Mouse (Mus musculus) T-helper 1 cell (primary cell): ENCODE measurements at regions not wholly inside any gene's neighbourhood (a gene's known extent, or its start where the extent isn't known, plus 50 kb on each side); places are given as distances from the start of the nearest gene placed in this dataset.
"Not testable (repeated sequence)": the region's sequence is repeated elsewhere in the genome, so short reads cannot be mapped to it uniquely, and the experiment has no call there.

Experiments used
- in situ Hi-C: fragments of 300-600 bp; cut with MboI, MseI; formaldehyde crosslinking; loops from one replicate; pipeline ENCODE4 v1.15.1; 2025; ENCODE audit warnings: high pct_unique_total_duplicates

DNA sequence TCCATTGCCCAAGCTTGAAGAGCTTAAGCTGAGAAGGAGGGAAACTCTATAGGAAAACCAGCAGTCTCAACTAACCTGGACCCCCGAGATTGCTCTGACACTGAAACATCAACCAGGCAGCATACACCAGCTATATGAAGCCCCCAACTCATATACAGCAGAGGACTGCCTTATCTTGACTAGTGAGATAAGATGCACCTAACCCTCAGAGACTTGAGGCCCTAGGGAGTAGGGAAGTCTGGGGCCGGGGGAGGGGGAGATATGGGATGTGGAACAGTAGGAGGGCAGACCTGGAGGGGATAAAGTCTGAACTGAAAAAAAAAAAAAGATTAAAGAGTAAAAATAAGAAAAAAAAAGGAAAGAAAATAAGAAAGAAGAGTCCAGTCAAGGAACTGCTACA is 540.5 kb upstream of the Pkdcc start:
- in situ Hi-C loops, result no loop called here

DNA sequence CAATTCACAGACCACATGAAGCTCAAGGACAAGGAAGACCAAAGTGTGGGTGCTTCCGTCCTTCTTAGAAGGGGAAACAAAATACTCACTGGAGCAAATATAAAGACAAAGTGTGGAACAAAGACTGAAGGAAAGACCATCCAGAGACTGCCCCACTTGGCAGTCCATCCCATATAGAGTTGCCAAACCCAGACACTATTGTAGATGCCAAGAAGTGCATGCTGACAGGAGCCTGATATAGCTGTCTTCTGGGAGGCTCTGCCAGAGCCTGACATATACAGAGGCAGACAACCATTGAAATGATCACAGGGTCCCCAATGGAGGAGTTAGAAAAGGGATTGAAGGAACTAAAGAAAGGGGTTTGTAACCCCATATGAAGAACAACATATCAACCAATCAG is 548.5 kb upstream of the Pkdcc start:
- in situ Hi-C loops, result not testable (repeated sequence)

DNA sequence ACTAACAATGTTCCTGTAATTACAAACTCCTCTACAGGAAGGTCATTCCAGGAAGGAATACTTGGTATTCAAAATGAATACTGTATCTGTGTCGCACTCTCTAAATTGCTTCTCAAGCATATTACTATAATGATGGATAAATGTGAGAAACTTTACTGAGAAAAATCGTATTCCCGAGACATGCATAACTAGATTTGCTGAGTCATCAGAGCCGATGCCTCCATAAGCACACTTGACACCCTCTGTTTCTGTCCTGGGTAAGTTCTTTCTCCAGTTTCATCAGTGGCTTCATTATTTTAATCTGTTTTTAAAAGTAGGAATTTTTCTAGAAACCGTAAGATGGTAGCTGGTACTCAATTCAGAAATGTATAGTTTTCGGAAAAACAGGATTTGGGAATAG is 550.7 kb upstream of the Pkdcc start:
- in situ Hi-C loops, result no loop called here

DNA sequence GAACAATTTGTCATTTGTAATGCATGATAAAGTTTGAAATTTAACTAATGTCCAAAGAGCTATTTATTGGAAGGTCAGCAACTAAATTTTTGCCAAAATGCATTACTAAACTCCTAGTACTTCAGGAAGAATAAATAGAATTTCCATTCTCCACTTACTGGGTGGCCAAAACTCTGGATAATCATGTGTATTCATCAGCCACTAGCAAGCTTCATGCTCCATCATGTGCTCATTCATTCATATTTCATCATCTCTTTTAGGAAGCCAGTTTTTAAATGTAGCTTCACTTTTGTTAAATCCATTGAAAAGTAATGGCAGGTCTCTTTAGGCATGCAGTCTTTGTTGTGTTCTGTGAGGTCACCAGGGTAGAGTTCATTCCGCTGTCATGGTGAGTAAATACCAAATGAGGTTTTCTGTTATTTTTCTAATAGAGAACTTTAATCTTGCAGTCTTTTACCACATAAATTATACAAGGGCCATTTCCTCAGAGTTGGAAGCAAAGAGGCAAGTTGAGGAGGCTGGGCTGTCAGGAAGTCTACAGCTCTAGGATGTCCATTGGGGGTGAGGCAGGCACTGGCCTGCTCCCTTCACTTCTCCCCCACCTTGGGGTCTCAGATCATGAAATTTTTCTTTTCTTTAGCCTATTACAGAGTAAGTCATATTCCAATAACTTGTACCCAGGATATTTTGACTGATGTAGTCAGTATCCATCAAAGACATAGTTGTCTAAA is 578.5 kb upstream of the Pkdcc start:
- in situ Hi-C loops, result no loop called here

DNA sequence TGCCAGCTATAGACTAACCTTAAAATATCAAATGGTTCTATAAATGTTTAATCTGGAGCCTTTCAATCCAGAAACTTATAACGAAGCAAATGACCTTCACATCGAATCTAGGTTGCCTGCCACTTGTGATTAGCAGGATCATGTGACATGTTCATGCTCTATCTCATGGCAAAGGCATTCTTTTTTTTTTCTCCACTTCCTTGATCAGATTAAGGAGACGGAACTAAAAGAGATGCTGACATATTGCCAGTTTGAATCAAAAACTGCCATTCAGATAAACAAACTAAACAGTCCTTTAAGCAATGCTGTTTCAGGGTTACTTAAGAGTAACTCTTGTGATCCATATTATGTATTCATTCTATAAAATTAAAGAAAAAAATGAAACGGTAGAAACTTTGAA is 579.2 kb upstream of the Pkdcc start:
- in situ Hi-C loops, result no loop called here

DNA sequence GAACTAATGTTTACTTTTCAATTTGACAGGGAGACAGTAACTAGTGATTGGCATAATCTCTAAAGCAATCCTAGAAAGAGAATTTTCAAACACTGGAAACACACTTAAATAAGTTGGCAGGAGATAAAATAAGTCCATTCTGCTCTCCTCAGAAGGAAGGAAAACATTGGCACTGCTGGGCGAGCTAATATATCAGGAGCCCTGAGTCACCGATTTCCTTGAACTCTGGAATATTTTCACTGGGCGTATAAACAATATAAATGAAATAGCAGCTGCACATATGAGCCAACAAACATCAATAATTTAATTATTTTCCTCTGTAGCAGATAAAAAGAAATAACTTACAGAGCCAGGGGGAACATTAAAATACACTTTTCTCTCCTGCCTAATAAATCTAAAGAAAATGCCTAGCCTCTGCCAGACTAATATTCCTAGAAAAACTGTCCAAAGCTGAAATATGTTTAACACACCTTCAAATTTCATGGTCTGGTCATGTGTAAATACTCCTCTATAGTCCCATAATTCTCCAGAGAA is 608.4 kb upstream of the Pkdcc start:
- in situ Hi-C loops, result loop anchor here (10.0 kb wide), 1 partner anchor 1062 kb away; no protein-coding TSS in a partner anchor

DNA sequence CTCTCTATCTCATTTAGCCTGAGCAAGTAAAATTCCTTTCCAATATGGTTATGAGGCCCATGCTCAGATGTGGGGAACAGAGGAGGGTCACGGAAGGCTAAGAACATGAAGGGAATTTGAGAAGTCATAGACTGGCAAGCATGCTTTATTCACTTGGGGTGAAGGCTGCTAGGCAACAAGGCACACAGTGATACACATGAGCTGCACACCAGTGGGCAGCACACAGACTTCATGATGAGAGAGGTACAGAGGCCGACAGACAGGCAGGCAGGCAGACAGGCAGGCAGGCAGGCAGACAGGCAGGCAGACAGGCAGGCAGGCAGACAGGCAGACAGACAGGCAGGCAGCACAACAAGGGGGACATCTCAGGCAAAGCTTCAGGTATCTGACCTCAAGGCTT is 631.3 kb upstream of the Pkdcc start:
- in situ Hi-C loops, result no loop called here

DNA sequence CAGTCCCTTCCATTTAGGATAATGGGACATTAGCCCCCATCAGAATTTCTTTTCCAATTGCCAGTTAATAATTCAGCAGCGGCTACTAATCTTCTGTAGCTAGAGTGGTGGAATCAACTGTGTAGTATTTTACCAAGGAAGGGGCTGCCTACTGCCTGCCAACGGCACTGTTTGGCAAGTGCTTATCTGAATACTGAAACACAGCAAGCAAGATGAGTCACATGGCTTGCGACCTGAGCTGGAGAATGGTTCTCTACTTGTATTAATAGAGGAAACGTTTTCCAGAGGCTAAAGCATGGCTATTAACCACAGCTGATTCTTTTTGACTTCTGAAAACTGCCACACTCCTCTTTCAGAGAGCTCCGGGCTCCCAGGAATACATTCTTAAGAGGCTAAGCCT is 681.6 kb upstream of the Pkdcc start:
- in situ Hi-C loops, result no loop called here

DNA sequence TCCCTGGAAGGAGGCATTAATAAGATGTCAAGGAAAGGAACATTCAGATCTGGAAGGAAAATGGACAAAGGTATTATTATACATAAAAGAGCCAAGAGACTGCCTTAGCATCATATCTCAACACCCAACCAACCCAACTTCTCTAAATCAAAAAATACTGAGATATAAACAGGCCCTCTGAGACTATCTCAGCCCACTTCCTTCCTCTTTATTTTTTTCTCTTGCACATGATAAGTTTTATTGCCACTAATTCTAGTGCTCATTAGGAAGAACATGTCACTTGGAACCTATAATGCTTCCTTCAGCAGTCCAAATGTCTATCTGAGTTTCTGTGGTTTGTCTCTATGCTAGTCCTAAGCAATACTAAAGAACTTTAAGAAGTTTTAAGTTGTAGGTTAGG is 697.0 kb upstream of the Pkdcc start:
- in situ Hi-C loops, result loop anchor here (25.0 kb wide), 1 partner anchor 931 kb away; no protein-coding TSS in a partner anchor

DNA sequence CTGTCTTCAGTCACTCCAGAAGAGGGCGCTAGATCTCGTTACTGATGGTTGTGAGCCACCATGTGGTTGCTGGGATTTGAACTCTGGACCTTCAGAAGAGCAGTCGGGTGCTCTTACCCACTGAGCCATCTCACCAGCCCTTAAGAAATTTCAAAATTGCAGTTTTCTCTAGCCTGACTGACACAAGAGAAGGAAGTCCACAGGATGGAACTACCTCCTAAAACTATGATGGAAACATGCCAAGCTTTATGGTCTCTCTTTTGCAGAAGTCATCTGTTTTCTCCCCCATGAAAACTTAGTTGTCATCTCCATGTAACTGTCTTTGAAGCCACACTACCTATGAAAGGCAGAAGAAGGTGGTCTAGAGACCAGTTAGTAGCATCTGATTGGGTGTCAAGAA is 698.2 kb upstream of the Pkdcc start:
- in situ Hi-C loops, result loop anchor here (25.0 kb wide), 1 partner anchor 930 kb away; no protein-coding TSS in a partner anchor

DNA sequence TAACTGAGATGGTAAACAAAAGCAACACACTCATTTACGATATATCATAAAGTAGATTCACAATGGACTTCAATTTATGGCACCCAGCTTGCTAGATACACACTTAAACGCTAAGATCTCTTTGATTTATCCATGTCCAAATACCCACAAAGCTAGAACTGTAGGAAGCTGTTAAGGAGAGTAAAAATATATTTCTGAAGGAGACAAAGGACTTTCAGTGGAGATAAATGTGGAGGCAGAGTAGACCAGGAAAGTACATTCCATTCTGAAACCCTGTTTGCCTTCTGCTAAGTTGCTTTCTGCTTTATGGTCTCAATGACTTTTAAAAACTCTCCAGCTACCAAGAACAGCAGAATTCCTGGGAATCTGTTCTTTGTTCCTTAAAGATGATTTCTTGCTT is 701.3 kb upstream of the Pkdcc start:
- in situ Hi-C loops, result loop anchor here (25.0 kb wide), 1 partner anchor 927 kb away; no protein-coding TSS in a partner anchor

DNA sequence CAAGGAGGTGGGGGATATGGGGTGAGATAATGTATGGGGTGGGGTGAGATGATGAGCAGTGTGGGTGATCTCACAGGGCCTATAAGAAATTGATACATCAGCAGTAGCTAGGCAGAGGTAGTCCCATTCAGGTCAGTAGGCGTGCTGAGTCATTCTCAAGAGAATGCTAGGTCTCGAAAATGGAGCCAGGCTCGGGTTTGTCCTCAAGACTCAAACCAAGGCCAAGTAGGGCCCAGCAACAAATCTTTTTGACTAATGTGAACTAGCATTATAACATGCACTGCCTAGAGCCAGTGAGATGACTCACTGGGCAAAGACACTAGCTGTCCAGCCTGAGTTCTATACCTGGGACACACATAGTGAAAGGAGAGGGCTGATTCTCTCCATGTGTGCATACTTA is 710.8 kb upstream of the Pkdcc start:
- in situ Hi-C loops, result loop anchor here (25.0 kb wide), 1 partner anchor 917 kb away; no protein-coding TSS in a partner anchor

DNA sequence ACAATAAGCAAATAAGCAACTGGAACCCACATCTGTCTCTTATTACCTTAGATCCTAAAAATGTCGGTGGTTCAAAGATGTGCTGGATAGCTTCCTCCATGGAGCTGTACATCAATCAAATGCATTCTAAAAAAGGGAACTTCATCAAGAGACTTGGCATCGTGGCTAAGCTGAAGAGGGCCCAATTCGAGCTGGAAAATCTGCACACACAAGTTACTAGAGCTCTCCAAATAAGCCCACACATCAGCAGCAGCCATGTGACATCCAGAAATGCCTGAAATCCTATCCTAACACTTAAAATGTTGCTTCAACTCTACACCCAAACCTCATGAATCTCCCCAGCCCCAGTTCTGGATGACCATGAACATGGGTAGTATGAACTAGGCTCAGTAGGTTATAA is 729.5 kb upstream of the Pkdcc start:
- in situ Hi-C loops, result no loop called here

DNA sequence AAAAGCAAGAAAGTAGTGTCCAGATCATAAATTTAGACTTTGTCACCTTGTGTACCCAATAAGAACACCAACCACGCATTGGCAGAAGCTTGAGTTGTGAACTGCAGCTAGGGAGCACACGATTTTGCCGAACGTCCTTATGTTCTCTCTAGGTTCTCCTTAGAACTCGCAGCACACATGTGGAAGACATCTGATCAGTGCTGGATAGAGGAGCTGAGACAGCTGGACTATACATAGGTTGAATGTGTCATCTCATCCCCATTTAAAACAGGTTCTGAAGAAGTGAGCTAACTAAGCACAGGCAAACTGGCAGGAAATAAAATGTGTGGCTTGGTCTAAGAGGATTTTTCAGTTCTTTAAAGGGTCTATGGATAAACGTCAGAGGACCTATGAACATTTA is 730.5 kb upstream of the Pkdcc start:
- in situ Hi-C loops, result no loop called here

DNA sequence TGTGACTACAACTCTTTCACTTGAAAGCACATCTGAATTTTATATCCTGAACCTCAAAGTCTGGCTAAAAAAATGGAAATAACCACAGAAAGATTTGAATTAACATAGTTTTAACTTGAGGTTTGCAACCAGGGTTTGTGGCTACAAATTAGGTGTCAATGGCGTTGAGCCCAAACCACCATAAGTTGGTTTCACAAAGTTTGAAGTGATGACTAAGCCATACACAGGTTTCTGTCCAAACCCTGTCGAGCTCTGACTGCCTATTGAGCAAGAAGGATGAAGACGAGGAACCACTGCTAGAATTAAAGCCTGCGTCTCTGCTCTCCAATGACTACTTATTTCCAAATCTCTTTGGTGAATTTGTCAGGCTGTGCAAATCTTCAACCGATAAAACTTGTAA is 719.8 kb upstream of the Slc8a1 start:
- in situ Hi-C loops, result no loop called here

DNA sequence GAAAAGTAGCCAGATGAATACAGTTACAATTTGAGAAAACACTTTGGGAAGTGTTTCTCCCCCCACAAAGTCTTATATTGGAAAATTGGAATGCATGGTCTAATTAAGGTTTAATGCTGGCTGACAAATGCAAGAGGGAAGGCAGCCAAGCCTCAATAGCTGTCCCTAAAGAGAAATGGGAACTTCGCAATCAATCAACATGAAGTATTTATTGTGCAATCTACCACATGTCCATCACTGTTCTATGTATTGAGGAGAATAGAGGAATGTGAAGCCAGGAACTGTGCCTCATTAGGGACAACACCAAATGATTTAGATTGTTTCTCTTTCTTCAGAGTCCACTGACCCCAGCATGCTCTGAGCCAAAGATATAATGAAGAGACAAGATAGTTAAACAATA is 715.7 kb upstream of the Slc8a1 start:
- in situ Hi-C loops, result no loop called here

DNA sequence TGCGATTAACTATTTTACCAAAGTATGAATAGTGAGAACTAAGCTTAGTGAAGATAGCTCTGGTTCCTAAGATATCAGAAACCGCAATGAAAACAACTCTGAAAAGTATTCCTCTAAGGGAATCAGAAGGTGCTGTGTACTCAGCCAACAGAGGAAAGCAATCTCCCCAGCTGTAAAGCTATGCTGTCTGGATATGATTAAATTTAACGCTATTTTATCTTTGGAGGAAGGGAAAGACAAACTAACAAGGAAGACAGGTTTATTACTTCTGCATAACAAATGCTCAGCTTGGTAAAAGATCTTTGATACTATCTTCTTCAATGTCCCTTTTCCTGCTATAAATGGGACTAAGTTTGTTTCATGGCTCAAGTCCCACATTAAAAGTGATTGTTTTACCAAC is 700.9 kb upstream of the Slc8a1 start:
- in situ Hi-C loops, result no loop called here

DNA sequence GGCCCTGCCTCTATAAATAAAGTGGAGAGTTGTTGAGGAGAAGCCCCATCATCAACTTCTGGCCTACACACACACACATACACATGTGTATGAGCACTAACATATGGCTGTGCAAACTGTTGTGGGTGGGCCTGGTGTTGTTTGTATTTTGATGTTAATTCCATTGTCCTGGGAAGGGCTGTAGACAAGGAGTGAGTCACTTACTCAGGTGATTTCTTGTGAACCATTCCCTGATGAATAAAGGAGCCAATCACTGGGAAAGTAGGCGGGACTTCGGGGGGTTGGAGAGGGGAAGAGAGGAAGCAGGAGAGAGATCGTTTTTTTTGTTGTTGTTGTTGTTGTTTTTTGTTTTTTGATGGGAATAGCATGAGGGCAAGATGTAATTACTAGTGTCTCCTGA is 699.0 kb upstream of the Slc8a1 start:
- in situ Hi-C loops, result no loop called here

DNA sequence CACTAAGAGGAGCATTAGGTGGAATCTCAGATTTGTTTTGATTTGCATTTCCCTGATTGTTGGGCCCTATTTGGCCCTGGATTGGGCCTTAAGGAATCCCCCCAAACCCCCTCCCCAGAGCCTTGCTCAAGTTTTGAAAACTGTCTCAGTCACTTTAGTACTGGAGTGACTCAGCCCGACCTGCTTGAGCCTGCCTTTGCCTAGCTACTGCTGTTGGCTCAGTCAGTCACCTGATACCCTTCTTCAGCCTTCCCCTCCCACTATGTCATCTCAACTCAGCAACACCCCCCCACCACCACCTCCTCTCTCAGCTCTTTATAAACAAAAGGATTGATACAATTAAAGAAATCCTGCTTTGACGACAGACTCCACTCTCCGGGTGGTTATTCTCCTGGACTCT is 694.5 kb upstream of the Slc8a1 start:
- in situ Hi-C loops, result no loop called here

DNA sequence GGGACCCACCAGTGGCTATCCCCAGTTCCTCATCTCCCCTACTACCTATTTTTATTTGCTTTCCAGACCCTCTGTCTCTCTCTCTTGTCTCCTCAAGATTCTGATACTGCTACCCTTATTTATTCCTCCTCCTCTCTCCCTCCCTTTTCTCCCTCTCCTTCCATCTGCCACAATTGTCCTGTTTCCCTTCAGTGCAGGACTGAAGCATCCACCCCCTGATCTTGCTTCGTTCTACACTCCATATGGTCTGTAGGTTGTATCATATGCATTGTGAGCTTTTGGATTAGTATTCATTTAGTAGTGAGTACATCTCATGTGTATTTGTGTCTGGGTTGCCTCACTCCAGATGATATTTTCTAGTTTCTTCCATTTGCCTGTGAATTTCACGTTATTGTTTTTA is 670.1 kb upstream of the Slc8a1 start:
- in situ Hi-C loops, result no loop called here

DNA sequence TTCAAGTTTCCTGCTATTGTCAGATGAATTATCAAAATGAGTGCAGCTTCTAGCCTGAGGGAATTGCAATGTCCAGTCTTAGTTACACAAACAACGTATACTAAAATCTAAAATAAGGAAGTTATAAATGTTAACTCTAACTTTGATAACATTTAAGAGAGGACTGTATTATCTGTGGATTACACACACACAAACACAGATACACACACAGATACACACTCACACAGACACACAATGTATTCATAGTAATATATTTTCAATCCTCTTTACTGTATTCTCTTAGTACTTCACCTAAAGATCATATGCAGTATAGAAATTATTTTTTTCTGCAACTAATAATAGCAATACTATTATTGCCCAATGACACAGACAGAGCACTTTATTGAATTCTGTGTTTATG is 661.2 kb upstream of the Slc8a1 start:
- in situ Hi-C loops, result no loop called here

DNA sequence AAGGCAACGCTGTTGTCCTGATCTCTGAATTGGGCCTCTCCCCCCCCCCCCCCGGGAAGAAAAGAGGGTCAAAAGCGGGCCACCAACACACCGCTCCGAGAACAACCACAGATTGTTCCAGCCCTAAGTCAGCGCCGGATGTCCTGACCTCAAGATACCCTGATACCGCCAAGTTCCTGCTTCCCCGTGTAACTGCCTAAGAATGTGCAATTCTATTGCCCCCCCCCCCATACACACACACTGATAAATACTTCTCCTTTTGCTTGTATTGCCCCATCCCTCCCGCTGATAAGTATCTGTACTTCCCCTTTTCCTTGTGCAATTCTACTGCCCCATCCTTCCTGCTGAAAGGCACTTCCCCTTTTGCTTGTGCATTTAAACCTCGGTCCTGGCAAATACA is 641.2 kb upstream of the Slc8a1 start:
- in situ Hi-C loops, result not testable (repeated sequence)

DNA sequence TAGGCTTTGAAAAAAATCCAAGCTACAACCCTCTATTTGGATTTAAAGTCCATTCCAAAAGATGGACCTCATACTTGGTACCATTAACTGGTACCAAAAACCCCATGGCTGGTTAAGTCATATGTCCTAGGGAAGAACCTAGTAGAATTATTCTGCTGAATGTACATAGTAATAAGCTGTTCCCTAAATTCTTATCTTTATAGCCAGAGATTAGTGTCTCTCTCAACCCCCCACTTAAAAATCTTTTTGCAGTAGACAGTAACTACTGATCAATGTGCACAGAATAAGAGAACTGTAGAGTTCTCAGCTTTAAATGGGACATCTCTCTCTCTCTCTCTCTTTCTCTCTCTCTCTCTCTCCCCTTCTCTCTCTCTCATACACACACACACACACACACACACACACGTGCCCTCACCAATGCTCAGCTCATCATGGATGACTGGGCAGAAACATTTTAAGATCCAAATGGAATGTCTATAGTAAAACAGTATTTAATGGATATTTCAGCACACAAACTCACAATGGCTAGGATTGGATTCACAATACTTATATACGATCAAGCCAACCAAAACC is 640.2 kb upstream of the Slc8a1 start:
- in situ Hi-C loops, result no loop called here
